ENCODE assay signal across 7 mouse cellular contexts in genomic region chr19:28628416-28628815, GRCm38 (mm10). TPM values are rescaled to one million over a fixed set of nuclear protein-coding genes. Genes with fewer than 3 reads are reported as not detected.
DNase-seq lines count a peak whose midpoint lies in the region; ATAC-seq and TF ChIP-seq lines count a peak whose summit lies in the region.

No protein-coding gene starts in this region.

- H3K36me3 ChIP-seq in intestine, embryonic 14.5 days (ENCODE audit: control insufficient read depth, insufficient read depth, low read length) = no peaks in the 10 kb centered on the region
- H3K36me3 ChIP-seq in intestine, embryonic 15.5 days = no peaks in the 10 kb centered on the region

- H3K4me1 ChIP-seq in intestine, embryonic 14.5 days (replicated peaks; ENCODE audit: control insufficient read depth, insufficient read depth, low read length) = no peaks in the 10 kb centered on the region
- no peaks in the 10 kb centered on the region for H3K4me1 ChIP-seq in intestine, embryonic 15.5 days (replicated peaks)

- ATAC-seq in intestine, embryonic 14.5 days (replicated peaks; ENCODE audit: low FRiP score, low TSS enrichment, low read depth) = no peak
- ATAC-seq in intestine, embryonic 15.5 days = no peak
- peak; percentile 34 for ATAC-seq in Patski

- no peaks in the 10 kb centered on the region for H3K9me3 ChIP-seq in intestine, embryonic 14.5 days (ENCODE audit: control insufficient read depth, low read length)
- no peaks in the 10 kb centered on the region for H3K9me3 ChIP-seq in intestine, embryonic 15.5 days

- POLR2A ChIA-PET in Patski (lab: Charles Lee) = interaction anchor here (0.8 to 1.8 kb wide), 3 partner anchors 8 to 40 kb away, joined by 3 to 6 read pairs (median 3); no protein-coding TSS in a partner anchor

- WGBS in intestine, embryonic 14.5 days = 51% methylated on average over 8 of the region's 8 CpGs
- WGBS in intestine, embryonic 15.5 days = 49% methylated on average over 8 of the region's 8 CpGs
- WGBS in large intestine, adult 2 months = 51% methylated on average over 8 of the region's 8 CpGs

- H3K4me2 ChIP-seq in intestine, embryonic 14.5 days (ENCODE audit: low read length) = no peak overlapping the region
- no peak overlapping the region for H3K4me2 ChIP-seq in intestine, embryonic 15.5 days (replicated peaks)

- H3K27me3 ChIP-seq in intestine, embryonic 14.5 days (replicated peaks; ENCODE audit: control insufficient read depth, insufficient read depth, low read length) = no peaks in the 10 kb centered on the region
- H3K27me3 ChIP-seq in intestine, embryonic 15.5 days (replicated peaks) = no peaks in the 10 kb centered on the region
- H3K27me3 ChIP-seq in Patski = no peaks in the 10 kb centered on the region

- peak; percentile 56 for TF ChIP-seq CTCF in Patski (IDR thresholded peaks at IDR 0.05)

- H3K9ac ChIP-seq in intestine, embryonic 14.5 days (ENCODE audit: low read length) = no peak overlapping the region
- H3K9ac ChIP-seq in intestine, embryonic 15.5 days = no peak overlapping the region

- peak; percentile 56 for DNase-seq in intestine, embryonic 14.5 days (ENCODE audit: low spot score)
- no peak for DNase-seq in Patski (ENCODE audit: low read depth, low spot score)
- DNase-seq in embryo, embryonic 10.5 days (ENCODE audit: low spot score) = peak; percentile 50
- peak; percentile 8 for DNase-seq in large intestine, adult 2 months (ENCODE audit: low read depth, low spot score)
- DNase-seq in right cerebral cortex, postnatal 4 days = peak; percentile 16
- no peak for DNase-seq in ovary, postnatal 36 days (ENCODE audit: low spot score)

- in situ Hi-C loops in Patski (cut with MboI; ENCODE audit: low pct_unique_long_range_greater_than_20kb) = loop anchor here (10.0 kb wide), 1 partner anchor 254 kb away; no protein-coding TSS in a partner anchor

- no peak overlapping the region for H3K4me3 ChIP-seq in intestine, embryonic 14.5 days (ENCODE audit: low read depth, low read length)
- no peak overlapping the region for H3K4me3 ChIP-seq in intestine, embryonic 15.5 days (replicated peaks)

- H3K27ac ChIP-seq in intestine, embryonic 14.5 days (ENCODE audit: low read depth) = no peak overlapping the region
- no peak overlapping the region for H3K27ac ChIP-seq in intestine, embryonic 15.5 days

- CTCF ChIA-PET in Patski (lab: Charles Lee) = interaction anchor here (0.6 to 1.4 kb wide), 7 partner anchors 12 to 379 kb away, joined by 3 to 4 read pairs (median 3); no protein-coding TSS in a partner anchor

RNA-seq across cellular contexts. Expression of gene Glis3, which starts 51.5 kb away (rescaled TPM):
- 1.9 and 2.1 TPM in 2 replicates for polyA plus RNA-seq in intestine, embryonic 14.5 days (2014; fragmentation: Nextera tagmentation; extraction: Ambion mirVana)
- 1.3 and 1.5 TPM in 2 replicates for polyA plus RNA-seq in intestine, embryonic 15.5 days (2015; fragmentation: Nextera tagmentation; extraction: Ambion mirVana)
- 213 TPM for polyA plus RNA-seq in Patski (2021)
- 0.30 and 0.96 TPM in 2 replicates for polyA plus RNA-seq in large intestine, adult 2 months (2012; rRNA removed)

Comparison
In these comparisons a context has a peak if more than half of its experiments do, and no peak if none do; other contexts are left out.
1. DNase-seq: peak in intestine, embryonic 14.5 days (single experiment), embryo, embryonic 10.5 days (single experiment), large intestine, adult 2 months (single experiment) and right cerebral cortex, postnatal 4 days (single experiment); none in Patski (single experiment) and ovary, postnatal 36 days (single experiment).
2. RNA of gene Glis3, which starts 51.5 kb away (polyA plus RNA-seq): 213 TPM in Patski (single experiment); 1.9 to 2.1 TPM in intestine, embryonic 14.5 days, 1.3 to 1.5 TPM in intestine, embryonic 15.5 days and 0.30 to 0.96 TPM in large intestine, adult 2 months; every median in the first group is over 10 times any median in the second.